Mouse (Mus musculus): ENCODE data around the gene Samhd1.

The Samhd1 gene

DNA sequence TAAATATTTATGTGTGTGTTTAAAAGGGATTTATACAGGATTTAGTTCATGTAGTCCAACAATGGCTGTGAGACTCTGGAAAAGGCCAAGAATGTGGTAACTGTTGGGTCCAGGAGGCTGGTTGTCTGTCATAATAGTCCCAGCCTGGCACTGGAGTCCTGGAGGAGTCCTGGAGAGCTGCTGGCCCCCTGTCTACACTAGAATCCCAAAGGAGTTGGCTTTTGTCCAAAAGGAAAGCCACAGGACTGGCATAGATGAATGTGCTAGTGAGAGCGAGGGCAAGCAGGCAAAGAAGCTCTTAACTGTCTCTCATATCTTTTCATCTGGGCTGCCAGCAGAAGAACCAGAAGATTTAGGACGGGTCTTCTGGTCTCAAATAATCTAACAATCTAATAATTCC, 1.6 kb upstream of the Samhd1 start:
- in situ Hi-C loops (cut with MseI, MboI): no loop called here

- in situ Hi-C loops (cut with MseI, MboI): no loop called here
These were observed 1.1 kb upstream of the Samhd1 start for GRCm38 (mm10) chr2:157136176-157136575.

GRCm38 (mm10) chr2:157135529-157136120, 560 bp upstream of the Samhd1 start:
- in situ Hi-C loops (cut with MseI, MboI): no loop called here

- in situ Hi-C loops (cut with MseI, MboI): no loop called here
These were observed 560 bp downstream of the Samhd1 start for GRCm38 (mm10) chr2:157134479-157134931.

DNA sequence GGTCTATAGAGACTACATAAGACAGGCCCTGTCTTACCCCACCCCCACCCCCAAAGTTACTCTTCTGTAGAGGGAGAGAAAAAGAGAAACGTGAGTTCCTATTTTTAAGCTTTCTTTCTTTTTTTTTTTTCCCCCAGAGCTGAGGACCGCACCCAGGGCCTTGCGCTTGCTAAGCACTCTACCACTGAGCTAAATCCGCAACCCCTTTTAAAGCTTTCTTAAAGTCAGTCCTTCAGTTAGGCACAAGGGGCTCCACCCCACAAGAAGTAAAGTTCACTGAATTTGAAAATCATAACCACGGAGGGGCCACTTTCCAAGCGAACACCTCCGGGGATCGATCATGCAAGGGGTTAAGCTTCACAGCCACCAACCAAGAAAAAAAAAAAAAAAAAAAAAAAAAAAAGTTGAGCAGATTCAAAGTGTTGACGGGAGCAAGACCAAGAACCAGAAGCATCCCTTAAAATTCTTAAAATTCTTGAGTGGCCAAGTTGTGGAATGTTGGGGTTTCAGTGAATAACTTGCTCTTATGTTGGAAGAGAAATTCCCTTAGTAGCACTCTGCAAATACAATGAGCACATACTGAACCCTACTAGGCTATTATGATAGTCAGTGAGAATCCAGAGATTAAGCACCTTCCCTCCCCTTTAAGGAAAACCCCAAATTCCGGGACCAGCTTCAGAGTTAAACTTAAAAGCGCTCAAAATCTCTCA, 1.1 kb downstream of the Samhd1 start:
- in situ Hi-C loops (cut with MseI, MboI): no loop called here

GRCm38 (mm10) chr2:157132686-157133540, 2.2 kb downstream of the Samhd1 start:
- in situ Hi-C loops (cut with MseI, MboI): no loop called here

DNA sequence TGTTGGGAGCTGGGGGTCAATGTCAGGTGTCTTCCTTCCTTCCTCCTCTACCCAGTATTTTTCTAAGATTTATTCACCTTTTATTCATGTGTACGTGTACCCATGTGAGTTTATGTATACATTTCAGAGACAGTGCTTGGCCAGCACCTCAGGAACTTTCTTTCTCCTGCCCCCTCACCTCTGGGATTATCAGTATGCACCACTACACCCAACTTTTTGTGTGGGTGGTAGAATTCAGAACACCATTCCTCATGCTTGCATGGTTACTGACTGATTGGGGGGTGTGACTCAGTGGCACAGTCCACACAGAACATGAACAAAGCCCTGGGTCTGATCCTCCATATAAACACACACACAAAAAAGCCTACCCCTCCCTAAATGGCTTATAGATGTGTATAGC, 3.0 kb downstream of the Samhd1 start:
- in situ Hi-C loops (cut with MseI, MboI): no loop called here

DNA sequence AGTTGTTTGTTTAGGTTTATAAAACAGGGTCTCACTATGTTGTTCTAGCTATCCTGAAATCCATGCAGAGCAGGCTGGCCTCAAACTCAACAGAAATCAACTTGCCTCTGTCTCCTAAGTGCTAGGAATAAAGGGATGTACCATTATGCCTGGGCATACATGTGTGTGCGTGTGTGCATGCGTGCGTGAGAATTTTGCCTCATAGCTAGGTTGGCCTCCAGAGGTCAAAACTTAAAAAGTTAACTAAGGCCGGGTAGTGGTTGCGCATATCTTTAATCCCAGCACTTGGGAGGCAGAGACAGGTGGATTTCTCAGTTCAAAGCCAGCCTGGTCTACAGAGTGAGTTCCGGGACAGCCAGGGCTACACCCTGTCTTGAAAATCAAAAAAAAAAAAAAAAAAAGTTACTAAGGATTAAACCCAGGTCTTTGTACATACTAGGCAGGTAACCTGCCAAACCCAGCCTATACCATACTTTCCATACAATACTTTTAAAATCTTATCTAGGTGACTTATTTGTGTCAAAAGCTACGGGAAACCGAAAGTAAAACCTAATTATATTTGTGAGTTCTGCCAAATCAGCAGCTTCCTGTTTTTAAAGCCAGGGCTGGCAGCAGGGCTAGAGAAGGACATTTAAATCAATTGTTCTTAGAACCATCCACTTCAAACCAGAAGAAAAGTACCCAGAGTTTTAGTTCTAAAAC, 4.1 kb downstream of the Samhd1 start:
- in situ Hi-C loops (cut with MseI, MboI): no loop called here

- in situ Hi-C loops (cut with MseI, MboI): no loop called here
These were observed 5.4 kb downstream of the Samhd1 start for GRCm38 (mm10) chr2:157129601-157130164.

GRCm38 (mm10) chr2:157129096-157129495, 6.0 kb downstream of the Samhd1 start:
- in situ Hi-C loops (cut with MseI, MboI): no loop called here

DNA sequence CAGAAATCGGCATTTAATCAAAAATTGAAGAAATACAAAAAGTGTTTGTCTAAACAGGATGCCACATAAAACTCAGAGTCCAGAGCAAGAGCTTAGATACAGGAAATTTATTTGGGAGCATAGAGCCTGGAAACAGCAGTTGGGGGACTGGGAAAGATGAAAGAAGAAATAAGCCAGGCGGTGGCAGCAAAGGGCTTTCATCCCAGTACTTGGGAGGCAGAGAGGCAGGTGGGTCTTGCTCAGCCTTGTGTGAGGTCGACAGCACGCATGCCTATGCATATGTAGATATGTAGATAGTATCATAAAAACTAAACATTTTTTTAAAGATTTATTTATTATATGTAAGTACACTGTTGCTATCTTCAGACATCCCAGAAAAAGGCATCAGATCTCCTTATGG, 7.0 kb downstream of the Samhd1 start:
- in situ Hi-C loops (cut with MseI, MboI): no loop called here

- in situ Hi-C loops (cut with MseI, MboI): no loop called here
These were observed 7.7 kb downstream of the Samhd1 start for GRCm38 (mm10) chr2:157127370-157127769.

- in situ Hi-C loops (cut with MseI, MboI): no loop called here
These were observed 9.8 kb downstream of the Samhd1 start for GRCm38 (mm10) chr2:157125246-157125645.

DNA sequence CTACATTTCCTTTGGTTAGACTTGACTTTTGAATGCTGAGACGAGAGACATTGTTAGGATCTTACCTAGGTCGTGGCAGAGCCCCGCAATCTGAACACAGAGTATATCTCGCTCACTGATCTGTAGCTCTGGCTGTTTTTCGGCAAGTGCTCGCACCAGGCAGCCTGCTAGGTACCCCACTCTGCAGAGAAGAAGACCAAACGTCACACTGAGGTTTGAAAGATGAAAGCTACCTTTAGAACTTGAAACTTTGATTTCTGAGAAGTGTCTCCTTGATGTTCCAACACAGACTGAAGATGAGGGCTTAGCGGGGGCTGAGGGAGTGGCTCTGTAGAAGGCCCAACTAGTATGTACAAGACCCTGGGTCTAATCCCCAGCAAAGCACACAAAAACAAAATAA, 13.3 kb downstream of the Samhd1 start:
- in situ Hi-C loops (cut with MseI, MboI): no loop called here

DNA sequence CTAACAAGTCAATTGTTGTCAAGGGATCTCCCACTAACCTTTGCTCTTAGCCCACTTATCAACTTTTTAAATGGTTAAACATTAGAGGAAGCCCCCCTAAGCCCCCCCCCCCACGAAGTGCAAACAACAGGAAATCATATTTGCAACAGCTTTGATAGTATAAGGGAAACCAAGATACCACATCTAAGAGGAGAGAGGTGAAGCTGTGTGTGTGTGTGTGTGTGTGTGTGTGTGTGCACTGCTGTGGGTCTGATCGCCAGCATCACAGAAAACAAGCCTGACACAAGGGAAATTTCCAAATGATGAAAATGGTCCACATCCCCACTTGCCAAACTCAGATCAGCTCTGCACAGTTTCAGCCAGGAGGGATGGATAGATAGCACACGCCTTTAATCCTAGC, 16.0 kb downstream of the Samhd1 start:
- in situ Hi-C loops (cut with MseI, MboI): no loop called here

- in situ Hi-C loops (cut with MseI, MboI): no loop called here
These were observed 16.5 kb downstream of the Samhd1 start for GRCm38 (mm10) chr2:157118556-157118955.

DNA sequence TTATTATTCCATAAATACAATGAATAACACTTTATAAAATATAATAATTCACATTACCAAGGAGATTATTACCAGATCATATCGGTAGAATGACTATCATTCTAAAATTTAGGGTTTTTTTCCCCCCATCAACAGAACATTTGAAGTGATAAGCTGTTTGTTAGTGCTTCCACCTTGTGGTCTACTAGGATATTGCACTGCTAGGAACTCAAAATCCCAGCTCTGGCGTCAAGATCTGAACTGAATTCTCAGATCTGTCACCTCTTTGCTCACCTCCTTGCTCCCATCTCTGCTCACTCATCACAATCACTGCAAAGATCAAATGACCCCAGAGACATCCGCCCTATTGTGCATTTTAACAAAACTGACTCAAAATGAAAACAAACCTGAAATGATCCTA, 18.1 kb downstream of the Samhd1 start:
- in situ Hi-C loops (cut with MseI, MboI): no loop called here

- in situ Hi-C loops (cut with MseI, MboI): no loop called here
These were observed 26.8 kb downstream of the Samhd1 start for GRCm38 (mm10) chr2:157108236-157108635.

DNA sequence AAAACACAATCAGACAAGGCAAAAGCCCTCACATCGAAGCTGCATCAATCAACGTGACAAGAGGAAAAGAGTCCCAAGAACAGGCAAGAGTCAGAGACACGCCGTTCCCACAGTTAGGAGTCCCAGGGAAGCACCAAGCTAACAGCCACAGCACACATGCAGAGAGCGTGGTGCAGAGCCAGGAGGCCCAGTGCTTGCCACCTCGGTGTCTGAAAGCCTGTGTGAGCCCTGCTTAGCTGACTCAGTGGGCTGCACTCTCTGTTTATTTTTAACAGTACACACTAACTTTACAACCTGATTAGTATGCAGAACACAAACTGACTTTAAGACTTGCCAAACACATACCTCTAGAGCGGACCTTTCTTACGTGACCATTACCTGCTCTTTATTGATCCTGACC, 30.6 kb downstream of the Samhd1 start:
- in situ Hi-C loops (cut with MseI, MboI): no loop called here

DNA sequence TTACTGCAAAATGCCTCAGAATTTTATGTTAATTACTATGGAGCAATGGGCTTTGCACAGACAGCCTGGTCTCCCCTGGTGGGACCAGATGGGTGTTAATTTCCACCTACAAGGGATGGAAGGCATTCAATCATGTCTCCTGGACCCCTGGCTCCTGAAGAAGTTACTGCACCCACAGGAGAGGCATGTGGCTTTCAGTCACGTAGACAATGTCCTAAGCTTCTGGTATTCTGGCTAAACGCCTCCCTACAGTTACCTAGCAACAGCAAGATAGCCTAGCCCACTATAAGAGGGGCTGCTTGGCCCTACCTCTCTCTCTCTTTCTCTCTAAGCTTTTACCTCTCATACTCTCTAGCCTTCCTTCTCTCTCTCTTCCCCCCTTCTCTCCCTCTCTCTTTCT, 32.8 kb downstream of the Samhd1 start:
- in situ Hi-C loops (cut with MseI, MboI): no loop called here

GRCm38 (mm10) chr2:157101650-157102049, 33.4 kb downstream of the Samhd1 start:
- in situ Hi-C loops (cut with MseI, MboI): no loop called here

DNA sequence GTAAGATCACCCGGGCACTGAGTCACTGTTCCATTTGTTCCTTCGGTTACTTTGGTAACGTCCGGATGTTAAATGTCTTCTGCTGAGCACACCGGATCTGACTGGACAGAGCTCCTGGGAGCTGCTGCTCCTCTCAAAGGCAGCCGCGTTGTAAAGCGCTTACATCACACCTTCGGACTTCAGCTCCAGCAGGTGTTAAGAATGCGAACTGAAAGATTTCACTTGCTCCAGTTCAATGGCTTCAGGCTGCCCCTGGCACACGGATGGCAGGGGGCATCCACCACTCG, 34.8 kb downstream of the Samhd1 start:
- in situ Hi-C loops (cut with MseI, MboI): no loop called here

All from mouse trophoblast stem cell (cell line).